Mouse (Mus musculus): ENCODE measurements around the gene Gm11983. TPM values are rescaled to one million over a fixed set of nuclear protein-coding genes. Genes with fewer than 3 reads are reported as not detected.
"Not testable (repeated sequence)": the region's sequence is repeated elsewhere in the genome, so short reads cannot be mapped to it uniquely, and the experiment has no call there.

Gm11983 gene
- polyA plus RNA-seq, 1 experiment from 2014 or later, result not detected

GRCm38 (mm10) chr11:6826157-6826556, 11.3 kb downstream of the Gm11983 start:
- H3K4me3 ChIP-seq (ENCODE audit: low read depth, low read length), result no peak overlapping the region
- H3K9ac ChIP-seq (ENCODE audit: low read length), result no peak overlapping the region
- no peaks in the 10 kb centered on the region for H3K9me3 ChIP-seq (ENCODE audit: control insufficient read depth, low read length)
- no peaks in the 10 kb centered on the region for H3K36me3 ChIP-seq (ENCODE audit: control insufficient read depth, insufficient read depth, low read length)
- H3K4me2 ChIP-seq (replicated peaks; ENCODE audit: low read depth), result no peak overlapping the region
- WGBS, result 87% methylated on average over 3 of the region's 3 CpGs
- no peak for DNase-seq (ENCODE audit: low spot score)
- H3K27ac ChIP-seq (replicated peaks), result no peak overlapping the region
- H3K4me1 ChIP-seq (replicated peaks; ENCODE audit: control insufficient read depth, insufficient read depth), result no peaks in the 10 kb centered on the region
- no peak for ATAC-seq (ENCODE audit: low FRiP score, low TSS enrichment)
- no peaks in the 10 kb centered on the region for H3K27me3 ChIP-seq (ENCODE audit: control insufficient read depth, insufficient read depth, low read length)
- no peak for TF ChIP-seq EP300 (optimal IDR thresholded peaks at IDR 0.05)
- no peak for TF ChIP-seq CTCF (IDR thresholded peaks at IDR 0.05; ENCODE audit: low read depth)

GRCm38 (mm10) chr11:6823176-6823575, 14.3 kb downstream of the Gm11983 start:
- no peak for DNase-seq (ENCODE audit: low spot score)
- ATAC-seq (ENCODE audit: low FRiP score, low TSS enrichment), result no peak
- Histone ChIP-seq H3K9ac (ENCODE audit: low read length) (no peak overlapping the region), H3K9me3 (ENCODE audit: control insufficient read depth, low read length) (no peaks in the 10 kb centered on the region), H3K27me3 (ENCODE audit: control insufficient read depth, insufficient read depth, low read length) (no peaks in the 10 kb centered on the region), H3K4me1 (replicated peaks; ENCODE audit: control insufficient read depth, insufficient read depth) (no peaks in the 10 kb centered on the region), H3K4me3 (ENCODE audit: low read depth, low read length) (no peak overlapping the region), H3K36me3 (ENCODE audit: control insufficient read depth, insufficient read depth, low read length) (no peaks in the 10 kb centered on the region), H3K27ac (replicated peaks) (no peak overlapping the region), H3K4me2 (replicated peaks; ENCODE audit: low read depth) (no peak overlapping the region)
- no peak for TF ChIP-seq CTCF (IDR thresholded peaks at IDR 0.05; ENCODE audit: low read depth)
- TF ChIP-seq EP300 (optimal IDR thresholded peaks at IDR 0.05), result no peak
- 78% methylated on average over 2 of the region's 2 CpGs for WGBS

GRCm38 (mm10) chr11:6814486-6814885, 23.0 kb downstream of the Gm11983 start:
- TF ChIP-seq CTCF (IDR thresholded peaks at IDR 0.05; ENCODE audit: low read depth) (no peak), EP300 (optimal IDR thresholded peaks at IDR 0.05) (no peak)
- Histone ChIP-seq H3K27ac (replicated peaks) (no peak overlapping the region), H3K4me2 (replicated peaks; ENCODE audit: low read depth) (no peak overlapping the region), H3K9ac (ENCODE audit: low read length) (no peak overlapping the region), H3K9me3 (ENCODE audit: control insufficient read depth, low read length) (no peaks in the 10 kb centered on the region), H3K36me3 (ENCODE audit: control insufficient read depth, insufficient read depth, low read length) (no peaks in the 10 kb centered on the region), H3K27me3 (ENCODE audit: control insufficient read depth, insufficient read depth, low read length) (no peaks in the 10 kb centered on the region), H3K4me3 (ENCODE audit: low read depth, low read length) (no peak overlapping the region), H3K4me1 (replicated peaks; ENCODE audit: control insufficient read depth, insufficient read depth) (no peaks in the 10 kb centered on the region)
- WGBS, result 86% methylated on average over 4 of the region's 4 CpGs
- no peak for DNase-seq (ENCODE audit: low spot score)
- ATAC-seq (ENCODE audit: low FRiP score, low TSS enrichment), result no peak

- H3K36me3 ChIP-seq (ENCODE audit: control insufficient read depth, insufficient read depth, low read length); ATAC-seq (ENCODE audit: low FRiP score, low TSS enrichment); H3K4me1 ChIP-seq (replicated peaks; ENCODE audit: control insufficient read depth, insufficient read depth); H3K4me2 ChIP-seq (replicated peaks; ENCODE audit: low read depth); H3K27me3 ChIP-seq (ENCODE audit: control insufficient read depth, insufficient read depth, low read length); H3K4me3 ChIP-seq (ENCODE audit: low read depth, low read length); DNase-seq (ENCODE audit: low spot score); H3K9me3 ChIP-seq (ENCODE audit: control insufficient read depth, low read length); H3K9ac ChIP-seq (ENCODE audit: low read length); H3K27ac ChIP-seq (replicated peaks): not testable (repeated sequence)
Measured at GRCm38 (mm10) chr11:6802879-6803278, 34.6 kb downstream of the Gm11983 start.

- Histone ChIP-seq H3K27ac (replicated peaks) (no peak overlapping the region), H3K4me1 (replicated peaks; ENCODE audit: control insufficient read depth, insufficient read depth) (no peaks in the 10 kb centered on the region), H3K4me2 (replicated peaks; ENCODE audit: low read depth) (no peak overlapping the region), H3K9ac (ENCODE audit: low read length) (no peak overlapping the region), H3K4me3 (ENCODE audit: low read depth, low read length) (no peak overlapping the region), H3K9me3 (ENCODE audit: control insufficient read depth, low read length) (no peaks in the 10 kb centered on the region), H3K36me3 (ENCODE audit: control insufficient read depth, insufficient read depth, low read length) (no peaks in the 10 kb centered on the region), H3K27me3 (ENCODE audit: control insufficient read depth, insufficient read depth, low read length) (no peaks in the 10 kb centered on the region)
- ATAC-seq (ENCODE audit: low FRiP score, low TSS enrichment), result no peak
- DNase-seq (ENCODE audit: low spot score), result no peak
- 92% methylated on average over 3 of the region's 3 CpGs for WGBS
- TF ChIP-seq EP300 (optimal IDR thresholded peaks at IDR 0.05) (no peak), CTCF (IDR thresholded peaks at IDR 0.05; ENCODE audit: low read depth) (peak; percentile 55)
Measured at GRCm38 (mm10) chr11:6790690-6791089, 46.8 kb downstream of the Gm11983 start.

Other genes with a start within 250 kb of the Gm11983 start
- gene Nacad, start 231.6 kb downstream of the Gm11983 start, polyA plus RNA-seq (2015; fragmentation: Nextera tagmentation; extraction: Ambion mirVana), result 7.3 and 7.4 TPM in 2 replicates
- gene Tbrg4, start 211.6 kb downstream of the Gm11983 start, polyA plus RNA-seq (2015; fragmentation: Nextera tagmentation; extraction: Ambion mirVana), result 29.3 and 31.2 TPM in 2 replicates
- gene Wap, start 199.0 kb downstream of the Gm11983 start, polyA plus RNA-seq (2015; fragmentation: Nextera tagmentation; extraction: Ambion mirVana), result 2.6 and 5.3 TPM in 2 replicates
- gene Ramp3, start 179.1 kb downstream of the Gm11983 start, polyA plus RNA-seq (2015; fragmentation: Nextera tagmentation; extraction: Ambion mirVana), result 11.6 and 12.8 TPM in 2 replicates
- 0.73 and 0.82 TPM in 2 replicates for gene Adcy1, start 225.8 kb upstream of the Gm11983 start, polyA plus RNA-seq (2015; fragmentation: Nextera tagmentation; extraction: Ambion mirVana)